Comparison of ENCODE assay signal across 12 mouse cellular contexts in genomic region chr9:123520735-123521134, GRCm38 (mm10).
"Had no signal": no experiment of that assay in that cellular context is flagged by ENCODE, and none has a peak within 500 bp of the region (broad histone marks: within the 10 kb centered on the region; RNA-seq: fewer than 3 reads in every experiment).

No protein-coding gene starts in this region.

- H3K27ac ChIP-seq: limb, embryonic 15.5 days; liver, embryonic 12.5 days; lung, embryonic 15.5 days; macrophage; midbrain, embryonic 13.5 days; stomach, embryonic 15.5 days had no signal

- DNase-seq: kidney, adult 2 months; kidney, postnatal 10 days; lung, postnatal 14 days; right cerebral cortex, postnatal 14 days; thymus, postnatal 36 days had no signal

- H3K9ac ChIP-seq: limb, embryonic 15.5 days; liver, embryonic 12.5 days; lung, embryonic 15.5 days; midbrain, embryonic 13.5 days; stomach, embryonic 15.5 days had no signal

- H3K4me2 ChIP-seq: limb, embryonic 15.5 days; liver, embryonic 12.5 days; lung, embryonic 15.5 days; midbrain, embryonic 13.5 days; stomach, embryonic 15.5 days had no signal

- H3K4me3 ChIP-seq: limb, embryonic 15.5 days; liver, embryonic 12.5 days; lung, embryonic 15.5 days; midbrain, embryonic 13.5 days; stomach, embryonic 15.5 days had no signal

- H3K27me3 ChIP-seq: limb, embryonic 15.5 days; liver, embryonic 12.5 days; lung, embryonic 15.5 days; midbrain, embryonic 13.5 days; stomach, embryonic 15.5 days had no signal

- ATAC-seq: inflammation-experienced regulatory T-cells, adult 6 months; liver, embryonic 12.5 days; midbrain, embryonic 13.5 days had no signal

- H3K4me1 ChIP-seq: limb, embryonic 15.5 days; midbrain, embryonic 13.5 days; stomach, embryonic 15.5 days had no signal

- H3K9me3 ChIP-seq: limb, embryonic 15.5 days; liver, embryonic 12.5 days; lung, embryonic 15.5 days; midbrain, embryonic 13.5 days; stomach, embryonic 15.5 days had no signal
